In the genomic region with DNA sequence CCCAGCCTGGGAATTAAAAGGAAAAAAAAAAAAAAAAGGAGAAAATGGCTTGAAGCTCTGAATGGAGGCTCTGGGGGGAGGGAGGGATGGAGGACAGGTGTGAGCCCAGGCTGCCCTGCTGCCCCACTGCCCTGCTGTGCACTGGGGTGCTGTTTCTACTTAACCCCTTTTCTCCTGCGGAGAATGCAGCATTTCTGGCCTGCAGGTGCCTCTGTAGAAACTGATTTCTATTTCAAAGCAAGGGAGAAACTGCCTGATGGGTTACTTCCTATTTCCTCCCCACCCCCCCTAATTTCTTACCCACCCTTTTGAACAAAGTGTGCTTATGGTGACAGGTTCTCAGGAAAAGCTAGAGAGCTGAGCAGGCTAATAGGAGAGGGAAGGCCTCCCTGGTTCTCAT, we compare ENCODE assay signal across 21 mouse cellular contexts.
DNase-seq lines count a peak whose midpoint lies in the region; ATAC-seq and TF ChIP-seq lines count a peak whose summit lies in the region.
"Had no signal": no experiment of that assay in that cellular context is flagged by ENCODE, and none has a peak within 500 bp of the region (broad histone marks: within the 10 kb centered on the region; RNA-seq: fewer than 3 reads in every experiment).

No protein-coding gene starts in this region.

- H3K27me3 ChIP-seq in hindbrain, embryonic 11.5 days (ENCODE audit: control insufficient read depth, insufficient read depth, low read length) = no peaks in the 10 kb centered on the region
- no peaks in the 10 kb centered on the region for H3K27me3 ChIP-seq in midbrain, embryonic 13.5 days
- H3K27me3 ChIP-seq in thymus, adult 2 months (ENCODE audit: control insufficient read depth, insufficient read depth, low read length) = no peaks in the 10 kb centered on the region
- H3K27me3 ChIP-seq in intestine, embryonic 15.5 days (replicated peaks) = no peaks in the 10 kb centered on the region
- H3K27me3 ChIP-seq in intestine, postnatal 0 days (replicated peaks; ENCODE audit: control insufficient read depth, insufficient read depth, low read length) = no peaks in the 10 kb centered on the region
- H3K27me3 ChIP-seq: heart, embryonic 12.5 days; limb, embryonic 12.5 days; liver, embryonic 13.5 days; stomach, embryonic 15.5 days had no signal

- peak overlapping the region; percentile 65 for H3K4me3 ChIP-seq in layer of hippocampus, adult 2 months
- no peak overlapping the region for H3K4me3 ChIP-seq in hindbrain, embryonic 11.5 days (ENCODE audit: low read depth, low read length)
- peak overlapping the region; percentile 21 for H3K4me3 ChIP-seq in midbrain, embryonic 13.5 days (replicated peaks)
- H3K4me3 ChIP-seq in thymus, adult 2 months (ENCODE audit: control insufficient read depth, insufficient read depth, low read length) = no peak overlapping the region
- no peak overlapping the region for H3K4me3 ChIP-seq in intestine, embryonic 15.5 days (replicated peaks)
- no peak overlapping the region for H3K4me3 ChIP-seq in intestine, postnatal 0 days (ENCODE audit: low read depth, low read length)
- H3K4me3 ChIP-seq: embryonic facial prominence, embryonic 15.5 days; heart, embryonic 12.5 days; limb, embryonic 12.5 days; liver, embryonic 13.5 days; stomach, embryonic 15.5 days had no signal

- TF ChIP-seq POLR2A in thymus, adult 2 months (IDR thresholded peaks at IDR 0.05; ENCODE audit: control insufficient read depth, extremely low read depth, insufficient read depth, low read length, poor library complexity) = no peak

- 0 out of 2 replicates have a peak, but pooled peaks cover 2% of the 10 kb centered on the region for H3K4me1 ChIP-seq in hindbrain, embryonic 11.5 days (replicated peaks; ENCODE audit: control insufficient read depth, insufficient read depth, low read length)
- H3K4me1 ChIP-seq in midbrain, embryonic 13.5 days (replicated peaks) = peaks cover 61% of the 10 kb centered on the region
- no peaks in the 10 kb centered on the region; the same call in 1 of the 2 replicates for H3K4me1 ChIP-seq in thymus, adult 2 months (replicated peaks; ENCODE audit: control insufficient read depth, insufficient read depth, low read length)
- 0 out of 2 replicates have a peak, but pooled peaks cover 7% of the 10 kb centered on the region for H3K4me1 ChIP-seq in intestine, embryonic 15.5 days (replicated peaks)
- H3K4me1 ChIP-seq in intestine, postnatal 0 days (replicated peaks; ENCODE audit: control insufficient read depth, insufficient read depth, low read length) = no peaks in the 10 kb centered on the region
- H3K4me1 ChIP-seq: liver, embryonic 13.5 days had no signal

- peak overlapping the region; percentile 23; the same call in 1 of the 2 replicates for H3K9ac ChIP-seq in hindbrain, embryonic 11.5 days (ENCODE audit: low read depth, low read length)
- peak overlapping the region; percentile 36 for H3K9ac ChIP-seq in midbrain, embryonic 13.5 days (replicated peaks)
- no peak overlapping the region for H3K9ac ChIP-seq in intestine, embryonic 15.5 days
- H3K9ac ChIP-seq in intestine, postnatal 0 days (ENCODE audit: low read depth, low read length) = no peak overlapping the region
- H3K9ac ChIP-seq: embryonic facial prominence, embryonic 15.5 days; heart, embryonic 12.5 days; limb, embryonic 12.5 days; liver, embryonic 13.5 days; stomach, embryonic 15.5 days had no signal

- no peak for ATAC-seq in hindbrain, embryonic 11.5 days (ENCODE audit: low FRiP score)
- no peak for ATAC-seq in midbrain, embryonic 13.5 days
- ATAC-seq in intestine, embryonic 15.5 days = no peak
- no peak for ATAC-seq in intestine, postnatal 0 days

- H3K27ac ChIP-seq in layer of hippocampus, adult 2 months = peak overlapping the region; percentile 36; the same call in 1 of the 2 replicates
- no peak overlapping the region for H3K27ac ChIP-seq in hindbrain, embryonic 11.5 days (ENCODE audit: low read depth, low read length)
- H3K27ac ChIP-seq in midbrain, embryonic 13.5 days = peak overlapping the region; percentile 45; the same call in 1 of the 2 replicates
- no peak overlapping the region for H3K27ac ChIP-seq in thymus, adult 2 months (ENCODE audit: control insufficient read depth, insufficient read depth, low read length)
- no peak overlapping the region for H3K27ac ChIP-seq in intestine, embryonic 15.5 days
- H3K27ac ChIP-seq in intestine, postnatal 0 days (ENCODE audit: low read depth, low read length) = no peak overlapping the region
- H3K27ac ChIP-seq: embryonic facial prominence, embryonic 15.5 days; limb, embryonic 12.5 days; liver, embryonic 13.5 days; stomach, embryonic 15.5 days had no signal

- no peak for TF ChIP-seq CTCF in layer of hippocampus, adult 2 months (conservative IDR thresholded peaks at IDR 0.05)
- TF ChIP-seq CTCF in thymus, adult 2 months (IDR thresholded peaks at IDR 0.05; ENCODE audit: borderline replicate concordance, control insufficient read depth, extremely low read depth, insufficient read depth, low read length, poor library complexity) = no peak
- TF ChIP-seq CTCF in intestine, postnatal 0 days (IDR thresholded peaks at IDR 0.05; ENCODE audit: low read depth) = no peak

- H3K9me3 ChIP-seq in hindbrain, embryonic 11.5 days (ENCODE audit: control insufficient read depth, low read length) = no peaks in the 10 kb centered on the region
- H3K9me3 ChIP-seq in midbrain, embryonic 13.5 days = no peaks in the 10 kb centered on the region
- H3K9me3 ChIP-seq in intestine, embryonic 15.5 days = no peaks in the 10 kb centered on the region
- H3K9me3 ChIP-seq in intestine, postnatal 0 days (ENCODE audit: control insufficient read depth) = no peaks in the 10 kb centered on the region
- H3K9me3 ChIP-seq: embryonic facial prominence, embryonic 15.5 days; heart, embryonic 12.5 days; limb, embryonic 12.5 days; liver, embryonic 13.5 days; stomach, embryonic 15.5 days had no signal

- no peaks in the 10 kb centered on the region for H3K36me3 ChIP-seq in hindbrain, embryonic 11.5 days (ENCODE audit: control insufficient read depth, insufficient read depth, low read length)
- no peaks in the 10 kb centered on the region for H3K36me3 ChIP-seq in midbrain, embryonic 13.5 days
- H3K36me3 ChIP-seq in thymus, adult 2 months (ENCODE audit: control insufficient read depth, insufficient read depth, low read length) = no peaks in the 10 kb centered on the region
- no peaks in the 10 kb centered on the region for H3K36me3 ChIP-seq in intestine, embryonic 15.5 days
- H3K36me3 ChIP-seq in intestine, postnatal 0 days (ENCODE audit: control insufficient read depth, insufficient read depth) = no peaks in the 10 kb centered on the region; the same call in 1 of the 2 replicates
- H3K36me3 ChIP-seq: embryonic facial prominence, embryonic 15.5 days; heart, embryonic 12.5 days; limb, embryonic 12.5 days; liver, embryonic 13.5 days; stomach, embryonic 15.5 days had no signal

- DNase-seq in layer of hippocampus, adult 2 months (ENCODE audit: low spot score in 2 of 2) = no peak
- DNase-seq in layer of hippocampus, adult 9-10 months (ENCODE audit: low spot score) = no peak
- DNase-seq in hindbrain, embryonic 11.5 days (ENCODE audit: low spot score) = no peak
- peak; percentile 39 for DNase-seq in retina, embryonic 14.5 days (ENCODE audit: low spot score)
- no peak for DNase-seq in thymus, adult 2 months
- DNase-seq: adrenal gland, postnatal 36 days; B cell, adult 2 months; cerebellum, adult 9-11 months; embryo, embryonic 11 days; gastrocnemius, postnatal 25 days; kidney, adult 11 months; kidney, postnatal 10 days; layer of hippocampus, adult 9-11 months; liver, embryonic 13.5 days had no signal

- H3K4me2 ChIP-seq in hindbrain, embryonic 11.5 days (replicated peaks; ENCODE audit: low read depth, low read length) = no peak overlapping the region
- H3K4me2 ChIP-seq in midbrain, embryonic 13.5 days (replicated peaks) = peak overlapping the region; percentile 71
- H3K4me2 ChIP-seq in intestine, embryonic 15.5 days (replicated peaks) = no peak overlapping the region
- no peak overlapping the region for H3K4me2 ChIP-seq in intestine, postnatal 0 days (replicated peaks; ENCODE audit: low read depth)
- H3K4me2 ChIP-seq: embryonic facial prominence, embryonic 15.5 days; heart, embryonic 12.5 days; limb, embryonic 12.5 days; liver, embryonic 13.5 days; stomach, embryonic 15.5 days had no signal

- 60% methylated on average over 1 of the region's 1 CpGs for WGBS in hindbrain, embryonic 11.5 days
- WGBS in midbrain, embryonic 13.5 days = 13% methylated on average over 1 of the region's 1 CpGs
- 83% methylated on average over 1 of the region's 1 CpGs for WGBS in thymus, adult 2 months
- WGBS in intestine, embryonic 15.5 days = 87% methylated on average over 1 of the region's 1 CpGs
- 73% methylated on average over 1 of the region's 1 CpGs for WGBS in intestine, postnatal 0 days

Comparison
In these comparisons a context has a peak if more than half of its experiments do, and no peak if none do; other contexts are left out.
1. H3K27ac ChIP-seq: peak in layer of hippocampus, adult 2 months (single experiment) and midbrain, embryonic 13.5 days (single experiment); none in hindbrain, embryonic 11.5 days (single experiment), thymus, adult 2 months (single experiment), intestine, embryonic 15.5 days (single experiment) and intestine, postnatal 0 days (single experiment).
2. H3K4me3 ChIP-seq: peak in layer of hippocampus, adult 2 months (single experiment) and midbrain, embryonic 13.5 days (single experiment); none in hindbrain, embryonic 11.5 days (single experiment), thymus, adult 2 months (single experiment), intestine, embryonic 15.5 days (single experiment) and intestine, postnatal 0 days (single experiment).
3. H3K9ac ChIP-seq: peak in hindbrain, embryonic 11.5 days (single experiment) and midbrain, embryonic 13.5 days (single experiment); none in intestine, embryonic 15.5 days (single experiment) and intestine, postnatal 0 days (single experiment).